Mouse (Mus musculus): ENCODE measurements around the gene Psmc3.

DNA sequence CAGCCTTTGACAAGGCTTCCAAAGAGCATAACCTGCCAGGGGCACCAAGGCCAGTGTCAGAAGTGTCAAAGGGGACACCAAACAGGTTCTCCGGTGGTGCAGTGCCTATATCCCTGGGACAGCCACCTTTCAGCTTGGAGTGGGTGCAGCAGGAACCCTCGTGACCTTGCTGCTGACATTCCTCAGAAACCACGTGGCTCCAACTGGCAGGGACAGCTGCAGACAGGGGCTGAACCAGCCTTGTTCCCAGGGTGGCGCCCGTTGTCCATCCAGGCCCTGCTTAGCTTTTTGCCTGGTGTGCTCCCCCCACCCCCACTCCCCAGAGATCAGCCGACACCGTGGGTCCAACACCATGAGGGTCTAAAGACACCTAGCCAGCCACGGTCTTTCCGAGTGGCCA, 18.4 kb upstream of the Psmc3 start, which contains the start of gene Rapsn:
- TF ChIP-seq ZC3H11A (IDR thresholded peaks at IDR 0.05; ENCODE audit: borderline replicate concordance, low read depth, low read length) (no peak), HCFC1 (IDR thresholded peaks at IDR 0.05; ENCODE audit: borderline replicate concordance, insufficient read depth, low read length) (no peak), ZNF384 (IDR thresholded peaks at IDR 0.05; ENCODE audit: low read depth, low read length) (no peak)

Data from ES-E14 (cell line).